Mouse (Mus musculus) layer of hippocampus, postnatal 36 days (tissue): ENCODE measurements around the gene Ces2b. TPM values are rescaled to one million over a fixed set of nuclear protein-coding genes. Genes with fewer than 3 reads are reported as not detected.
"Not testable (repeated sequence)": the region's sequence is repeated elsewhere in the genome, so short reads cannot be mapped to it uniquely, and the experiment has no call there.

Experiments used
- DNase-seq, 2 experiments: peaks; one replicate each; pipeline ENCODE4 v3.0.0; 2022
- total RNA-seq, 2 experiments: library from RNA; stranded (reverse); gene quantifications; 2 replicates each; pipeline ENCODE4 v1.2.3; 2021

The Ces2b gene
- under 1 TPM in 1 of 2 experiments, not detected in 1; 0.22 TPM for total RNA-seq

DNA sequence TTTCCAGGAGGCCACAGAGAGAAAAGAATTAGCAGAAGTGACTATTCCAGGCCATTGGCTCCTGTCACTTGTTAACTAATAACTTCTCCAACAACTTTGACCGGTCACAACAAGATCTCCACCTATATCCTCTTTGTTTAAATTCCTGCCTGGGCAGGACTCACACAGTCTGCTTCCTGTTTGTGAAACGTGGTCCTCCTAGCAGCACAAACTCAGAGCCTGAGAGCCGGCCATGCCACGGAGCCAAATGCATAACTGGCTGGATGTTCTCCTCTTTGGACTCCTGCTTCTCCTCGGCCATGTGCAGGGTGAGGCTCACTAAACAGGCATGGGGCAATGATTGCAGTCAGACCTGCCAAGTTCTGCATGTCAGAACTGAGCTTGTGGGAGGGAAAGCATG lies at the start of gene Ces2b:
Ces2b (plus strand) TSS at position 133 of the 400 bp plus-strand sequence.
- DNase-seq = no peak

DNA sequence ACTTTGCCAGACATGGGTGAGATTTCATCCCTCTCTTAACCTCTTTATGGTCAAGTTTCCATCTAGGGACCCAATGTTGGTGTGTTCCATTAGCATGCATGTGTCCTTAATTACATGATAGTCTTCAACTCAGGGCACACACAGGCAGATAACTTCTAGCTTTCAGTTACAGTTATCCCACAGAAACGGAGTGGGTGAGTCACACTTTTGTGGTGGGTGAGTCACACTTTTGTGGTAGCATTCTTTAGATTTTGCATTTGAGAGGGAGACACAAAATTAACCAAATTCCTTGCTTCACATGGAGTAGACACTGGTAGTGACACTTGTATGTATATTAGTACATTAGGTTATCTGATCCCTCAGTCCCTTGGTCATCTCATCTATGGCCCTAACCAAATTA lies 44.3 kb upstream of the Ces2b start:
- DNase-seq = no peak

DNA sequence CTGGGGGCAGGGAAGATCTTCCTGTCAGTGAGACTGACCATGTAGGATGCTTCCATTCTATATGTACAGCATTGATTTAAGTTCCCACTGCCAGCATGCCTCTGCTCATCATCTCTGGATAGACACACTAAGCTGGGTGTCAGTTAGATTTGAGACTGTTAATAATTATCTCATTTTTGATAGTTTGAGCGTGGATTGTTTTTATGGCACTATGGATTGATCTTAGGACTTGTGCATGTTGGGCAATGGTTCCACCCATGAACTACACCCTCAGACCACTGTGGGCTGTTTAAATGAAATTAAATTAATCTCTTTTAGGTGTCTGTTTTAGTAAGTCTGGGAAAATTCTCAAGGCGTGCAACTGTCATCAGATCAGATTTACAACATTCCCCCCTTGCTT lies 42.4 kb upstream of the Ces2b start:
- DNase-seq = no peak

DNA sequence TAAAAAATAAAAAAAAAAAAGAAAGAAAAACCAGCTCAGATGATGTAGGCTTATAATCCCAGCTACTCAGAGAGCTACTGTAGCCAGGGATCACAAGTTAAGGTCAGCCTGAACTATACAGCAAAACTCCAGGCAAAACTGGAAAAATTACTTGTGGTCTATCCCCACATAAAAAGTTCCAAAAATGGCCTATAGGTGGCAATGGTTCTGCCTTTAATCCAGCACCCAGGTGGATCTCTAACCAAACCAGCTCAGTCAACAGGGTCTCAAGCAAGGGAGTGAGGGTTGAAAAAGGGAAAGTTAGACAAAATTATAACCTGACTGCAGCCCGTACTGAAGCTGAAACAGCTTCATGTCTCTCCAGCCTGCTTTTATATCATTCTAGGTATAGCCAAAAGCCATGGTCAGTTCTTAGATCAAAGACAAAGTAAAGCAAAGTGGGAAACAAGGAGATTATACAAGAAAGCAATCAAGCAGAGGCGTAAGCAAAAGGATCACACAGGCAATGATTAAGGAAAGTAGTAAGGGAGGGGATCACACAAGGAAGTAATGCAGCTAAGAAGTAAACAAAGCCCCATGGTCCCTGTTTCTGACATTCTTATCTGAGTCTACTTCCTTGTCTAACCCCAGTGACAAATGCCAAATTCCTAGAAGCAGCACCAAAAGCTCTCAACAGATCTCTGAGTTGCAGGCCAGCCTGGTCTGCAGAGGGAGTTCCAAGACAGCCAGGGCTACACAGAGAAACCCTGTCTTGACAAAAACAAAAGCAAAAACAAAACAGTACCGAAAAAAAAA lies 41.3 kb upstream of the Ces2b start:
- no peak for DNase-seq

DNA sequence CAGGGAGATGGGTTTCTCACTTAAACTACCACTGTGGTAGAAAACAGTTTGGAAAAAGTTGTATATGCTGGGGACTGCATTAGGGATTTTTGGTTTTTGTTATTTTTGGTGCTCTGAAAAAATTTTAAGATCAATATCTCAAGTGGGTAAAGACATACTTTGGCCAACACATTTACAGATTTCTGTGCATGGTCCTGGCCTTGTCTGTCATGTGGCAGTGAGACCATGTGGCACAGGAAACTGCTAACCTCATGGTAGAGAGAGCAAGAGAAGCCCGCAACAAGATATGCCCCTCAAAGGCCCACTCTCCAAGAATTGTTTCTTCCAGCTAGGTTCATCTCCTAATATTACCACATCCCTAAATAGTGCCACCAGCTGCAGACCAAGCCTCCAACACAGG lies 32.0 kb upstream of the Ces2b start:
- no peak for DNase-seq

DNA sequence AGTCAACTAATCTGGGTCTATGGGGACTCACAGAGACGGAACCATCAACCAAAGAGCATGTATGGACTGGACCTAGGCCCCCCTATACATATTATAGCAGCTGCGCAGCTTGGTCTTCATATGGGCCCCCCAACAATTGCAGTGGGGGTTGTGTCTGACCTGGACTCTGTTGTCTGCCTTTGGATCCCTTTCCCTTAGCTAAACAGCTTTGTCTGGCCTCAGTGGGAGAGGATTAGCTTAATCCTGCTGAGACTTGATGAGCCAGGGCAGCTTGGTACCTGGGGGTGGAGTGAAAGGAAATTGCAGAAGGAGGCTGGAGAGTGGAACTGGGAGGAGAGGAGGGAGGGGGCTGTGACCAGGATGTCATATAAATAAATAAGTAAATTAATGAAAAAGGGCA lies 25.2 kb upstream of the Ces2b start:
- no peak for DNase-seq

DNA sequence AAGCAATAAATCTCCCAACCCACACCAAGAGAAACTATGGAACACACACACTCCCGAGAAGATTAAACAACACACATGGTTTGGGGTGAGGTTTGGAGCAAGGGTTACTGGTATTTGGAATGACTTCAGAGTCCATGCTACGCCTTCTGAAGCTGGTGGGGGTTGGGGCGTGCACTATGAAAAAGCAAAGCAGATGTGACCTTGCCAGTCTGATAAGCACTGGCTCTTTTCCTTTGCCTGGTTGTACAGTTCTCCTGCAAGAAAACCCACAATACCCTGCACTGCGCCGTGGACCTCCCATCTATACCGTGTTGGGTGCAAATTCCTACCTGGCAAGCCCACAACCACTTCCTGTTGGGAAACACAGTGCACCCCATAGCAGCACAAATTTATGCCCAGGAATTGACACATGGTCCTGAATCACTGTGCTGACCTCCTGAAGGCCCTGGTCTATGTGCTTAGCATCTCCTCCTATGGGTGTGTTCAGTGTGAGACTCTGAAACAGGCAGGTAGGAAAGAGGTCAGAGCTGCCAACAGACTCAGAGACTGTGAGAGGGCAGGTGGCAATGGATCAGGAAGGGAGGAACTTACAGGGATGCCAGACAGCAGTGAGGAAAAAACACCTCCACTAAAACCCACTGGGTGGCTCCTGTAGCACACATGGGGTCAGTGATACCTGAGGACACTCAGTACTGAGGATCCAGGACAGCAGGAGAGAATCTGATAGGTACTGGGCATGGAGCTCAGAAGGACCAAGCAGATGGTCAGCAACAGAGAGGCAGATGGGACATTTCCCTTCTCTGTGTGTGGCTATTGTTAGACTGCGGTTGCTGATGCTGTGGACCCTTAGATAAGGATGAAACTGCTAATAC lies 22.6 kb upstream of the Ces2b start:
- DNase-seq = no peak

DNA sequence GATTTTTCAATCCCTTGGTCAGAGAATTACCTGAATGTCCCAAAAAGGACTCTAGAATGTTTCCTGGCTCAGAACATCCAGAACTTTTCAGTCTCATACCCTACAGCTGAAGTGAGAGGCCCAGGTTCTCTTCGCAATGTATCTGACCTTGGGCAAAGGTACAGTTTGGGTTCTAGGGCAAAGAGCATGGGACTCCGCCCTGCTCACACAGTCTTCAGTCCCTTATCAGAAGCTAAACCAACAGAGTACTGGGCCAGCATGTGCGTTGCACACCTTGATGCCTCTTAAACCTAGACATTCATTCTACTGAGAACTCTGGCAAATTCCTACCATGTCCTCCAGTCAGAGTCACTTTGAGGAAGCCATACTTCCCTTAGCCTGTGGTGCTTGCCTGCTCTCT lies 21.9 kb upstream of the Ces2b start:
- DNase-seq = no peak

DNA sequence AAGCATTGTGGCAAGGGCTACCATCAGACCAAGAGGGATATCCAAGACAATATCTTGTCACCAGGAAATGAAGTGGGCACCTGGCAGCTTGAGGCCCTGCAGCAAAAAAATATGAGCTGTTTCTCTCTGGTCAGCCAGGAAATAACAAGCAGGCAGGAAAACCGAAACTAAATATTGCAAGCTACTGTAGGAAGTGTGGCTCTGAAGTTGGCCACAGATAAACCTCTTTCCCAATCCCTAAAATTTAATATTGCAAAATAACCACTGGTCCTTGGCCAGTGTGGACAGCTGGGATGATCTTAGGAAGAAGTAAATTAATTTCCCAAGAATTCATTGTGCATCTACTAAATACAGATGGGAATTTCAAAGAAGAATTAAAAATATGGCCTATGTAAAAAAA lies 4.5 kb upstream of the Ces2b start:
- no peak for DNase-seq

DNA sequence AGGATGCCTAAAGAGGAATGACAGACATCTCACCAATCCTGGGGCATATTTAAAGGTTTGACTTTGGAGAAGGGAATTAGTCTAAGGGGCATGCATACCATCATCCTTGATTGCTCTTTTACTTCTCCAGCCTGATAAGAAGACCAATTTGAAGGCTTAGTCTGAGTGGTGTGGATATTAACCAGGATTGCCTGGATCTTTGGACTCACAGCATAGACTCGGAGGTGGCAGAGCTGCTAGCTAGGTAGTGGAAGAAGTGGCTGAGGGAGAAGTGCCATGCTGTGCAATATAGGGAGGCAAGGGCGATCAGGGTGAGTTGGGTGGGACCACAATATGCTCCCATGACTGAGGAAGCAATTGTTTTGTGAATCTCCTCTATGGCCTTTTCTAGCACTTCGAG lies 3.2 kb upstream of the Ces2b start:
- no peak for DNase-seq

DNA sequence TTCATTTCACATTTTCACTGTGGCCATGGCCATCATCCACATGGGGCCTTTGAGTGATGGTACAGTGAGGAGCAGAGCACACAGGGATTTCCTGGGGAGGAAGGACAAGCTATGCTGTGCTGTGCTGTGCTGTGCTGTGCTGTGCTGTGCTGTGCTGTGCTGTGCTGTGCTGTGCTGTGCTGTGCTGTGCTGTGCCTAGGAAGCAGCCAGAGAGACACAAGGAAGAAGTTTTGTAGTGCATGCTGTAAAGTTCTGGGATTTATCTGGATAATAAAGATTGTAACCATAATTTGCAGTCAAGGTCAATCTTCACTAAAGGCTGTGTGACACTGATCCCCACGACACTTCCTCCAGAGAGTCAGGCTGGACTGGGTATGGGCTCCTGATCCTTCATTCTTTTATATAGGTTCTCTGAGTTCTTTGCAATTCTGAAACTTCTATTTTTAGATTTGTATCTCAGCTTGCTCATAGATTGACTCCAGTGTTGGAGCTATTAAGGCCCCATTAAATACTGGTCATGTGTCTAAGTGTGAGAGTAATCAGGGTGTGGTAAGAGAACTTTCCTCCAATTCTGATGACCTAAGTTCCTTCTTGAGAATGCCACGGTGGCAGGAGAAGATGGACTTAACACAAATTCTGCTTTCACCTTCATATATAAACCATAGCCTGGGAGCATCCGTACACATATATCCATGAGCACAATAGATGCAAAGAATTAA lies 10.1 kb downstream of the Ces2b start:
- DNase-seq = no peak

DNA sequence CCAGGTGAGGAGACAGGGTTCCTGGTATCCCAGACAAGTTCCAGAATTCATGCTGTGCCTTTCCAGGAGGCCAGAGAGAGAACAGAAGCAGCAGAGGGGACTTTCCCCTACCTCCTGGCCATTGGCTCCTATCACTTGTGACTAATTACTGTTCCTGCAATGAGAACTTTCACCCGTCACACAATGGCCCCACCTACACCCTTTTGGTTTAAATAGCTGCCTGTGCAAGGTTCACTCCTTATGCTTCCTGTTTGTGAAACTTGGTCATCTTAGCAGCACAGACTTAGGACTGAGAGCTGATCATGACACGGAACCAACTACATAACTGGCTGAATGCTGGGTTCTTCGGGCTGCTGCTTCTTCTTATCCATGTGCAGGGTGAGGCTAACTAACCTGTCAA lies 15.5 kb downstream of the Ces2b start, which contains the start of gene Ces2c:
Ces2c (plus strand) TSS at position 238 of the 400 bp plus-strand sequence.
- no peak for DNase-seq

DNA sequence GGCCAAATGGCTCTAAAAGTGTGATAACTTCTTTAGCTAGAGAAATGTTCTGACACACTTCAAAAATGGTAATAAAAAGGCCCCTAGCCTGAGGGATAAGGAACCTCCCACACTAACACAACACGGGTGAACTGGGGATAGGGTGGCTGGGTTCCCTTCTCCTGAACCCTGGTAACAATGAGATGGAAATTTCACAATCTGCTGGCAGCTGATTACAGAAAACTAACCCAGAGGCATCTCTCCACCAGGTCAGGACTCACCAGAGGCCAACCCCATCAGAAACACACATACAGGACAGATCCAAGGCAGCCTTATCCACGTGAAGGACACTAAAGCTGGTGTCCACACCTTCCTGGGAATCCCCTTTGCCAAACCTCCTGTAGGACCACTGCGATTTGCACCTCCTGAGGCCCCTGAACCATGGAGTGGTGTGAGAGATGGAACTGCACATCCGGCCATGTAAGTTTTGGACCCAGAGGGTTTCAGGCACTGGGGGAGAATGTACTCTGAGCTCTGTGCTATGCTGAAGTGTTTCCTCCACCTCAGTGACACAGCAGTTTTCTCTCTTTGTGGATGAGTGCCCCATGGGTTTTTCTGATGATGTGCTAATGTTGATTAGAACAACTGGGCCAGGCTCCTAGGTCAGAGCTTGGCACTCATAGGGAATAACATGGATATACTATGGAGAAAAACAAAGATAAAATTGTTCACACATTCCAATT lies 16.5 kb downstream of the Ces2b start:
- no peak for DNase-seq

DNA sequence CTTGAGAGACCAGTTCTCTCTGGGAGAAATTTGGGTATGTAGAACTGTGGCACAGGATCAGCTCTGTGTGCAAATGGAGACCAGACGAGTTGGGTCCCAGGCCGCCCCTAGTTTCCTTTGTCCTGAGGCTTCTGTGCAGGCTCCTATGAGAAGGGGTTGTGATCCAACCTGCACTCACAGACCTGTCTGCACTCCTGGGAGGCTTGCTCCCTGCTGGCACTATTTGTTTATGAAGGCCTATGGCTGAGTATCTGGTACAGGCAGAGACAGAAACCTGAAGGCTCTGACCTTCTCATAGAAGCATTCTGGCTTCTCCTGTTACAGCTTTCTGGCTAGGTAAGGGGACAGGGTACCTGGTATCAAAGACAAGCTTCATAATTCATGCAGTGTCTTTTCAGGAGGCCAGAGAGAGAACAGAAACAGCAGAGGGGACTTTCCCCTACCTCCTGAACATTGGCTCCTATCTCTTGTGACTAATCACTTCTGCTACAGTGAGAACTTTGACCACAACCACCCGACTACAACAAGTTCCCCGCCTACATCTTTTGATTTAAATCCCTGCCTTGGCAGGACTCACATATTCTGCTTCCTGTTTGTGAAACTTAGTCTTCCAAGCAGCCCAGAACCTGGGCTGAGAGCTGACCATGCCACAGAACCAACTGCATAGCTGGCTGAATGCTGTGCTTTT lies 35.6 kb downstream of the Ces2b start:
- not testable (repeated sequence) for DNase-seq

DNA sequence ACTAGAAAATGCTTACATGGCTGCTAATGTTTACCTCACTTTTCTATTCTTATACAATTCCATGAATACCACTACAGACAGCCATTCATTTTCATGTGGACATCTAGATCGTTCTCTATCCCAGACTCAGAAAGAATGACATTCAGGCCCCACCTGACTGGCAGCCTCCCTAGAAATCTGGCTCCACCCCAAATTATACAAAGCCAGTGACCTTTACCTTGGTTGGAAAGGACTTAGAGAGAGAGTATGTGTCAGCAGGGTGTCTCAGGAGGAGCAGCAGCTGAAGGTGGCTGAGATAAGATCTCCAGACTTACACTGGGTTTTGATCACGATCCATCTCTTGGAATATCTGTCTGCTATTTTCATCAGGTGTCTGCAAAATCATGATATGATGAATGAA lies 37.5 kb downstream of the Ces2b start:
- DNase-seq = not testable (repeated sequence)

DNA sequence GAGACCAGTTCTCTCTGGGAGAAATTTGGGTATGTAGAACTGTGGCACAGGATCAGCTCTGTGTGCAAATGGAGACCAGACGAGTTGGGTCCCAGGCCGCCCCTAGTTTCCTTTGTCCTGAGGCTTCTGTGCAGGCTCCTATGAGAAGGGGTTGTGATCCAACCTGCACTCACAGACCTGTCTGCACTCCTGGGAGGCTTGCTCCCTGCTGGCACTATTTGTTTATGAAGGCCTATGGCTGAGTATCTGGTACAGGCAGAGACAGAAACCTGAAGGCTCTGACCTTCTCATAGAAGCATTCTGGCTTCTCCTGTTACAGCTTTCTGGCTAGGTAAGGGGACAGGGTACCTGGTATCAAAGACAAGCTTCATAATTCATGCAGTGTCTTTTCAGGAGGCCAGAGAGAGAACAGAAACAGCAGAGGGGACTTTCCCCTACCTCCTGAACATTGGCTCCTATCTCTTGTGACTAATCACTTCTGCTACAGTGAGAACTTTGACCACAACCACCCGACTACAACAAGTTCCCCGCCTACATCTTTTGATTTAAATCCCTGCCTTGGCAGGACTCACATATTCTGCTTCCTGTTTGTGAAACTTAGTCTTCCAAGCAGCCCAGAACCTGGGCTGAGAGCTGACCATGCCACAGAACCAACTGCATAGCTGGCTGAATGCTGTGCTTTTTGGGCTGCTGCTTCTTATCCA lies 55.0 kb downstream of the Ces2b start:
- DNase-seq = not testable (repeated sequence)
